Mouse (Mus musculus) CD4-positive naive resting alpha-beta T cell, adult 57 days (primary cell): ENCODE results near the gene Bnip3. TPM values are rescaled to one million over a fixed set of nuclear protein-coding genes. Genes with fewer than 3 reads are reported as not detected.

Experiments used
- total RNA-seq: library from RNA; stranded (reverse); gene quantifications from one replicate; pipeline ENCODE4 v1.2.4, GENCODE M21; 2023

Bnip3 gene
- 6.9 TPM for total RNA-seq

DNA sequence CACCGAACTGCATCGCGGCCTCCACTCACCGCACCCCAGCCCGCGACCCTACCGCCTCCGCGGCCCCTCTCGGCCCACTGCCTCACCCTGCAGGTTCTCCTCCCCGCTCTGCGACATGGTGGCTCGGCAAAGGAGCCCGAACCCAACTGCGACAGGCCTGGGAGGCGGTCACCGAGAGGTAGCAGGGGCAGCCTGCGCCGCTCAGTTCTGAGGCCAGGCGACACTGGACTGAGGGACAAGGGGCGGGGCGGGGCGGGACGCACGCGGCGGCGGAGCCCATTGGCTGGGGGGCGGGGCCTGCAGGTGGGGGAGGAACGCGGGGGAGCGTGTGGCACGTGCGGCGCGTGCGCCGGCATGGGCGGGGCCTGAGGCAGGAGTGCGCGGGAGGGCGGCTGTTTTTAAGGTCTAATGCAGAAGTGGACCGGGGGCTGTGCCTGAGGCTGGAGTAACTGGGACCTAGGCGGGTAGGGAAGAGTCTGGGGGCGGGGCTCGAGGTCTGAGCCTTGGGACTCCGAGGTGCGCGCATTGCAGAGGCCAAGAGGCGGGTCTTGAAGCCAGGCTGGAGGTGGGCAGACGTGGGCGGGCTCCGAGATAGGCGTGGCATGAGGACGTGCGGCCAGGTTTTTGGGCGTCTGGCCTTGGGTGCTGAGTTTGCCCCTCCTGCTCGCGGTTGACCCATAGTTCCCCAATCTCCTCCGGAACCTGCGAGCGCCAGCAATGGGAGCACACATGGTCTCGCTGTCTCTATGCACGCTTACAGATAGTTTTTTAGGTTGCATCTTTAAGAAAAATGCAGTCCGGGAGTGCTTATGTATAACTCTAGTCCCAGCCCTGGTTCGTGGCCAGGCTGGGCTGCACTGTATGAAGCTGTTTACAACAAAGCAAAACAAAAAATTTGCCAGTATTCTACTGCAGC, at the start of gene Bnip3:
Gene Bnip3, minus strand, starts transcription at position 243 of the 916 bp plus-strand sequence.

GRCm38 (mm10) chr7:138940612-138941461, 31.5 kb upstream of the Bnip3 start, which contains the start of gene Jakmip3:
Gene Jakmip3 (plus strand): TSS chr7:138940730.

DNA sequence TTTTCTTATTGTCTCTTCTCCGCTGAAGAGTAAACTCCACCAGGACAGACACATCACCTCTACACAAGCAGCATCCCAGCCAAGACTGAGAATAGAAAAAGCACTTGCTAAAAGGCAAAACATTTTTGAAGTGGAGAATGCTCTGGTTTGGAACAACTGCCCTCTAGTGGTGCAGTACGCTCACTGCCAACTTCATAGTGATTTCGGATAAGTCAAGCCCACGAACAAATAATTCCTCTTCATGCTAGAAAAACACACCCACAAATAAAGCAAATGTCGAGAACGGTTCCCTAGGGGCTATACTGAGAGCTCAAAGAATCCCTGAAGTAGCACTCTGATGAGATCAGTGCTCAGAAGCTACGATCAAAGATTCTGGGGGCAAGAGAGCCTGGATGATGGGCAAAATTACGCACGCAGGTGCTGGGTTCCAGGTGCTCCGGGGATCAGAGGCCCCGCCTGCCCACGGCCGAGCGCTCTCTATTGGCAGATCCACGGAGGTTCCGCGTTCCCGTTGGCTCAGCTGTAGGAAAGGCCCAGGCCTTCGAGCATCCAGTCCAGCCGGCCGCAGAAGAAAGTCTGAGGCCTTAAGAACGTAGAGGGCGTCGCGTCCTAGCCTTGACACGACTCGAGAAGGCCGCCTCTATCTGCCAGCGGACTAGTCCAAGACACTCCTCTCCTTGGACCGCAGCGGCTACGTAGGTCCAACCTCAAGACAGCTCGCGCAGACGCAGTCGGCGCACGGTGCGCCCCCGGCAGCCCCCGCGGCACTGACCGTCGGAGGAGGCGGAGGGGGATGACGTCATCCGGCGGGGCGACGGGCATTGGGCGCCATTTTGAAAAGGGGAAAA, 63.6 kb downstream of the Bnip3 start, which contains the start of the genes Ppp2r2d and Mapk1ip1:
Gene Ppp2r2d, plus strand, starts transcription at position 536 of the 848 bp plus-strand sequence.
Gene Mapk1ip1, minus strand, starts transcription at position 730 of the 848 bp plus-strand sequence.

Other genes starting within 250 kb of the Bnip3 start
- gene Ppp2r2d, start 63.4 kb downstream of the Bnip3 start, total RNA-seq = 59.7 TPM
- 50.2 TPM for gene Mapk1ip1, start 63.2 kb downstream of the Bnip3 start, total RNA-seq
- not detected for gene Jakmip3, start 31.2 kb upstream of the Bnip3 start, total RNA-seq
- not detected for gene Dpysl4, start 176.5 kb upstream of the Bnip3 start, total RNA-seq